Mouse (Mus musculus): ENCODE results near the gene Brpf3.

DNA sequence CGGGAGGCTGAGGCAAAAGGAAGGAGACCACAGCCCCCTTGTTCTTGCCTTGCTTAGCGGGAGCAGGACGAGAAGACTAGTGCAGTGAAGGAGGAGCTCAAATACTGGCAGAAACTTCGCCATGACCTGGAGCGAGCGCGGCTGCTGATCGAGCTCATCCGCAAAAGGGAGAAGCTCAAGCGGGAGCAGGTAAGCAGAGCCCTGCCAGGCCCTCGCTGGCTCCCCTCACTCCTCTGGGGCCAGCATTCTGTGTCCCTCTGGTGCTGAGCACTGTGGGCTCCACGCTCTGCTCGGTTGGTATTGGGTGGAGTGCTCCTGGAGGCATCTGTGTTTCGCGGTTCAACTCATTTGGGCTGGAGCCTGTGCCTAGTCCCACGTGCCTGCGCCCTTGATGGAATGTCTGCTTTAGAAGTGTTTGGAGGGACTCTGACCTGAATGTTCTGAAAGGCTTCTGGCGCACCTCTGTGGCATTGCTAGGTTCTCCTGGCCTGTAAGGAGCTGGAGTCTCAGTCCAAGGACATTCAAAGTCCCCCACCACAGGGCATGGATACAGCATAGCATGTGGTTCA, 13.7 kb downstream of the Brpf3 start:
- TF ChIP-seq CTCF (IDR thresholded peaks at IDR 0.05; ENCODE audit: low read depth, low read length) (no peak), GATA2 (IDR thresholded peaks at IDR 0.05; ENCODE audit: borderline replicate concordance, low read depth, low read length) (no peak)
